Mouse (Mus musculus): Measurements from ENCODE around the gene Nolc1. TPM values are rescaled to one million over a fixed set of nuclear protein-coding genes. Genes with fewer than 3 reads are reported as not detected.
"Not testable (repeated sequence)": the region's sequence is repeated elsewhere in the genome, so short reads cannot be mapped to it uniquely, and the experiment has no call there.

Gene Nolc1
- polyA plus RNA-seq, 1 experiment from 2014 or later, result 90.2 TPM

DNA sequence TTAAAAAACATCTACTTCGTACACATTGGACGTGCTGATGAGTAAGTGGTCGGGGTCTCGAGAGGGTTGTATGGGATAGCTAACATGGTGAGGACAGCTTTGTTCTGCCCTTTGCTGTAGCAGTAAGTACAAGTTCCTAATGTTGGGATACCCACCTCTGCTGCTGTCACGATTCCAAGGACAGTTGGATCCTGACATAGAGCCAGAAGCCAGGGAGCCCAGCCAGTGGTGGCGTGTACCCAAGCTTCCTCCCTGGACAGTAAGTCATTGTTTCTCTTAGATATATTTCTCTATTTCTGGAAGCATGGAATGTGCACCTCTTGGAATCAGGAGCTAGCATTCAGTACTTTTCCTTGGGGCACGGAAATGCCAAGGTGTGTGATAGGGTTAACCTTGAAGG lies 12.2 kb downstream of the Nolc1 start:
- no peak for DNase-seq (ENCODE audit: low spot score)

DNA sequence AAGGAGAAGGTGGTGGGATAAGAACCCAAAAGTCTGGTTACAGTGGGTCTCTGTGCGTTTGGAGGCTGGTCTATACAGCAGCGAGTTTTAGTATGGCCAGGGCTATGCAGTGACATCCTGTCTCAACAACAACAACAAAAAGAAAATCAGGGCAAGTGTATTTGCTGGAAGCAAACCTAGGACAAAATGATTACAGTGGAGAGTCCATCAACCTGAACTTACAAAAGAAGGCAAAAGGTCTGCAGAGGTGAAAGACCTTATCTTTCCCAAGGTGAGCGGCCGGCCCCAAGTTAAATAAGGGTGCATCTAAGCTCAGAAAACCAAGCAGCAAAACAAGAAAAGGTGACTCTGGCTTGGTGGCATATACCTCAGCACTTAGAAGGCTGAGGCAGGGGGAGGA lies 16.0 kb downstream of the Nolc1 start:
- no peak for DNase-seq (ENCODE audit: low spot score)

DNA sequence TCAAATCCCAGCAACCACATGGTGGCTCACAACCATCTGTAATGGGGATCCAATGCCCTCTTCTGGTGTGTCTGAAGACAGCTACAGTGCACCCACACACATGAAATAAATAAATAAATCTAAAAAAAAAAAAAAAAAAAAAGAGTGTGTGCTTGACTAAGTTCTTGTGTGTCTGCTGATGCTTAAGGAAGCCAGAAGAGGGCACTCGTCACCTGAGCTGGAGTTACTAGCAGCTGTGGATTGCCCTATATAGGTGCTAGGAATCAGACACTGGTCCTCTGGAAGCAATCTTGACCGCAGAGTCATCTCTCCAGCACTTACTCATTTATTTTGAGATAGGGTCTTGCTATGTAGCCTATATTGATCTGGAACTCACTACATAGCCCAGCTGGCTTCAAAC lies 18.5 kb downstream of the Nolc1 start:
- no peak for DNase-seq (ENCODE audit: low spot score)

DNA sequence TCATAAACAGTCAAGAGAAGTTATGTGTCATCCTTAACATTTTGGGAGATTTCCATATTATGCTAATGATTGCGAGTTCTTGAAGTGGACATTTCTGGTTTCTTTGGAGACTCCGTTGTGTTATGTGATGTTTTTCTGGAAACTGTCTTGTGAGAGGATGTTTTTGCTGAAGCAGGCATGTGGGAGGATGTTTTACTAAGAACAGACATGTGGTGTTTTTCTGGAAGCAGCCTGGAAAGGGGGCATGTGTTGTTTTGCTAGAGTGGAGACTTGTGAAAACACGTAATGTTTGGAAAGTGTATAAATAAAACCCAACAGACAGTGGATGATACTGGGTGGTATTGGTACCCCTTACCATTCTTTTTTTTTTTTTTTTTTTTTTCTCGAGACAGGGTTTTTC lies 19.6 kb downstream of the Nolc1 start:
- no peak for DNase-seq (ENCODE audit: low spot score)

DNA sequence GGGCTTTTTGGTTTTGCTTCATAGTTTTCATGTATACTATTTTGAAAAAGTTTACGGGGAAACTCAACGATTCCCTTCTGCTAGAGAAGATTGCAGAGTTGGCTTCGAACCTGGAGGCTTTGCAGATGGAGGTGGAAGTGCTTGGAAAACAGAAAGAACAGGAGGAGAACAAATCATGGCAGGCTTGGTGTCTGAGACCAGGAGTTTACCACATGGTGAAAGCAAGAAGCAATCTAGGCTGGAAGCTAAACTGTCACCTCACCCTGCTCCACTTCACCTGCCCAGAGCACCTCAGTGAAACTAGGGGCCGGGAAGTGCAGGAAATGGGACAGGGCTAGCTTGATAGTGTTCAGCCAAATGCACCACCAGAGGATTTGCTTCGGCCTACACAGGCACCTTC lies 20.7 kb downstream of the Nolc1 start:
- DNase-seq (ENCODE audit: low spot score), result no peak

DNA sequence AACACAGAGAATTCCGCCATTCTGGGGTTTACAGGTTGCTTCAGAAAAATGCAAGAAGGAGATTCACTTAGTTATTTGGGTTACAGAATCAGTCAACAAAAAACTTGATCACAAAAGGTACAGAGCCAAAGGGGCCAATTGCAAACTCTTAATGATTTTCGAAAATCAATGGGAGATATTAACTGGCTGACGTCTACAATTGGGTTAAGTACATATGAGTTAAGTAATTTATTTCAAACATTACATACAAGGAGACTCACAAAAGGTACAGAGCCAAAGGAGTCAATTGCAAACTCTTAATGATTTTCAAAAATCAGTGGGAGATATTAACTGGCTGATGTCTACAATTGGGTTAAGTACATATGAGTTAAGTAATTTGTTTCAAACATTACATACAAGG lies 23.9 kb downstream of the Nolc1 start:
- DNase-seq (ENCODE audit: low spot score), result no peak

DNA sequence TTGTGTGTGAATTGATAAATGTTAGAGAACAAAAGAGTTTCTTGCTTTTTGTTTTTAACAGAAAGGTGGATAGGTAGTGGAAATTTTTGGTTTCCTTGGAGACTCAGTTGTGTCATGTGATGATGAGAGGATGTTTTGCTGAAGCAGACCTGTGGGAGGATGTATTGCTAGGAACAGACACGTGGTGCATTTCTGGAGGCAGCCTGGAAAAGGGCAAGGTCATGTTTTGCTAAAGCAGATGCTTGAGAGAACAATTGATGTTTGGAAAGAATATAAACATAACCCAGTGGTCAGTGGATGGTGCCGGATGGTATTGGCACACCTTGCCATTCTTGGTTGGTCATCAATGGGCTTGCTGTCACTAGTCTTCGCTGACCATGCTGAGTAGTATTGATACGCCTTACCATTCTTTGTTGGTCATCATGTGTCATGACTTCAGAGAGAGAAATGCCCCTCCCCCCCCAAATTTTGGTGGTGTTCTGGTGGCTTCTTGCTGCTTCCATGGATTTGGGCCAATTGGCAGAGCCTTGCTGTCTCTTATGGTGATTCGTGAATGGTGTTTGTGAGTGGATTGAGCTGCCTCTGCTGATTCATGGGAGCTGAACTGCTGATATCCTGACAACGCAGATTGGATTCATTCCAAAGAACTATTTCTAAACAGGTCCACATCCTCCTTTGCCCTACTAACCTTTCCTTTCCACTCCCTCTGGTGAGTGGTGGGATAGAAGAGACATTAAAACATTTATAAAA lies 27.9 kb downstream of the Nolc1 start:
- no peak for DNase-seq (ENCODE audit: low spot score)

DNA sequence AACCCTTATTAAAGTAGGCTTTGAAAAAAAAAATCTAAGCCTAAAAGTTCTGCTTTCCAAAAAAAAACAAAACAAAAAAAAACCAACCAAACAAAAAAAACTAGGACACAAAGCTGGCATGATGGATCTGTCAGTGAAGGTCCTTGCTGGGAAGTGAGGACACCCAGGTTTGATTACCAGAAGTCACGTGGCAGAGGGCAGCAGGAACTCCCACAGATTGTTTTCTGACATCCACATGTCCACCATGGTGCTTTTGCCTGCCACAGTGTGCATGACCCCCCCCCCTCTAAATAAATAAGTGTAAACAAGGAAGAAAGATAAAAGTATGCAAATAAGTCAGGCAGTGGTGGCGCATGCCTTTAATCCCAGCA lies 28.5 kb downstream of the Nolc1 start:
- no peak for DNase-seq (ENCODE audit: low spot score)

DNA sequence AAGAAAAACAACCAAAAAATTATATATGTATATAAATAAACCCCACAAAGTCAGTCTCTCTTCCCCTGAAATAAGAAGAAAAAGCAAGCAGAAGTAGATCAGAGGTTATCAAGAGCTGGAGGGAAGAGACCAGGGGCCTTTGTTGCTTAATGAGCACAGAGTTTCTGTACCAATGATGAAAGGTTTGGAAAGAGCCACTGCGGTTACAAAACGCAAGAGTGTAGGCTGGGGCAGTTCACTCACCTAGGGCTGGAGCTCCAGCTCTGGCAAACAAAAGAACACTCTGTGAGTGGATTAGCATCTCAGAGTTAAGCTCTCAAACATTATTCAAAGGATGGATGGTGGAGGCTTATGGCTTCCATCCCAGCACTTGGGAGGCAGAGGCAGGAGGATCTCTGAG lies 34.6 kb downstream of the Nolc1 start:
- no peak for DNase-seq (ENCODE audit: low spot score)

DNA sequence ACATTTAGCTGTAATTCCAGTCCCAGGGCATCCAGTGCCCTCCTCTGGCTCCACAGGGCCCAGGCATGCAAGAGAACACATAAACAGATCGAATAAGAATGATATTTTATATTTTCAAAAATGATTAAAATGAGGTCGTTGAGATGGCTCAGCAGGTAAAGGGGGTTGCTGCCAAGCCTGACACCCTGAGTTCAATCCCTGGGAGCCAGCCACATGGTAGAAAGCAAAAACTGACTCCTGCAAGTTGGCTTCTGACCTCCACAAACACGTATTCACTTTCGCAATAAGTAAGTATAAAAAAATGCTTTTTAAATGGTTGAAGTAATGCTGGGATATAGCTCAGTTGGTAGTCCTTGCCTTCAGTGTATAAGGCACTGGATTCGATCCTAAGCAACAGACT lies 35.1 kb downstream of the Nolc1 start:
- DNase-seq (ENCODE audit: low spot score), result no peak

DNA sequence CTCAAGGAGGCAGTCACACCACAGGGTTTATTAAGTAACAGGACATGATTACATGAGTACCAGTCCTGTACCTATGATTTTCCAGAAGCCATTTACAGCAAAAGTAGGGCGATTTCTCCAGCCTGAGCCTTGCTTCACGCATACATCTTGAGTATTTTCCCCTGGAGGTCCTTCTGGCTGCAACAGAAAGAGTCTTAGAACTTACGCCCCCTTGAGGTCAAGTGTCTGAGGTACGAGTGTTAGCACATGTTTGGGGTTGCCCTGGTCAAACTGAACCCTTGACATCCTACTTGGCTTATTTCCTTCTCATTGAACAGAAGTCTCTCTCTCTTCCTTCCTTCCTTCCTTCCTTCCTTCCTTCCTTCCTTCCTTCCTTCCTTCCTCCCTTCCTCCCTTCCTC lies 39.0 kb downstream of the Nolc1 start:
- DNase-seq (ENCODE audit: low spot score), result no peak

DNA sequence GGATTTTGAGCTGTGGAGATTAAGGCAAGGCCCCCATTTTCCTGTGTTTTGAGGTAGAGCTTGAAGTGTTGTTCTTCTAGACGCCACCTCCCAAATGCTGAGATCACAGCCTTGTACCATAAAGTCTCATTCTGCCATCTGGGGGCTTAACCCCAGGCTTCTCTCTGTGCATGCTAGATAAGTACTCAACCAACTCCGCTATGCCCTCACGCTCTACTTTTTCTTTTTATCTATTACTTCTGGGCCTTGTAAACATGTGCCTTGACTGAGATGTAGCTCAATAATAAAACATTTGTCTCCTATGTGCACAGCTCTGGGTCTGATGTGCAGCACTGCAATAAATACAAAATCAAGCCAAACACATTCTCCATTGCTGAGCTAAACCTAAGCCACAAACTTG lies 43.8 kb downstream of the Nolc1 start:
- no peak for DNase-seq (ENCODE audit: low spot score)

DNA sequence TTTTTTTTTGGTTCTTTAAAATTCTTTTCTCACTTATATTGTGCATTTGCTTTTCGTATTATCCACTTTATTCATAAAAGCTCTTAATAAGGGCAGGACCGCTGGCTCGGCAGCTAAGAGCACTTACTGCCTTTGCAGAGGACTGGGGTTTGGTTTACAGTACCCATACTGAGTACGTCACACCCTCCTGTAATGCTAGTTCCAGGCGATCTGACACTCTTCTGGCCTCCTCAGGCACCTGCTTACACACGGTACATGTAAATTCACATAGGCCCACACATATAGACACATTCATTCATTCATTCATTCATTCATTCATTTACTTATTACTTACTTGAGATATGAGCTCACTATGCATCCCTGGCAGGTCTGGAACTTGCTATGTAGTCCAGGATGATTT lies 45.2 kb downstream of the Nolc1 start:
- DNase-seq (ENCODE audit: low spot score), result no peak

DNA sequence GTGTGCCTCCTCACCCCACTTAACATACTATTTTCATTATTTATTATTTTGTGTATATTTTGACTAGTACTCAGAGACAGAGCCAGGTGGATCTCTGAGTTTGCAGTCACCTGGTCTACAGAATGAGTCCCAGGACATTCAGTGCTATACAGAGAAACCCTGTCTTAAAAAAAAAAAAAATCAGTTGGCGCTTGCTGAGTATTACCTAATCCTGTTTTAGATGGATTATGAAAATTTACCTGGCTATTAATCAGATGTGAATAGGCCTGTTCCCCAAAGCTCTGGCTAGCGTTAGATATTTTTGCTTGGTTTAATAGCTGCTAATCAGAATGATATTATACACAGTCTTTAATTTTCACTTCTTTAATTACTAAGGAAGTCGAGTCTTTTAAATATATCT lies 48.2 kb downstream of the Nolc1 start:
- DNase-seq (ENCODE audit: low spot score), result no peak

DNA sequence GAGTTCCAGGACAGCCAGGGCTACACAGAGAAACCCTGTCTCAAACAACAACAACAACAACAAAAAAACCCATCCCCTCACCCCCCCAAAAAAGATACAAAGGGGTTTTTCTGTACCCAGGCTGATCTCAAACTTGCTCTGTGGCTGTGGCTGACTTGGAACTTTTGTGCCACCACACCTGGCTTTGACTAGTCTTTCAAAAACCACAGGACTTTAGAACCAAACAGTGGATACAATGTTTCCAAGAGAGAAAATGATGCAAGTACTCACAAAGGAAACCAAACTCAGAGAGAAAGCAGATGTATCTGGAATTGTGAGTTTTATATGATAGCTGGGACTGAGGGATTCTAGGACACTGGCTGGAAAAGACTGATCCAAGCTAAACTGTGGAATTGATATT lies 49.0 kb downstream of the Nolc1 start:
- no peak for DNase-seq (ENCODE audit: low spot score)

DNA sequence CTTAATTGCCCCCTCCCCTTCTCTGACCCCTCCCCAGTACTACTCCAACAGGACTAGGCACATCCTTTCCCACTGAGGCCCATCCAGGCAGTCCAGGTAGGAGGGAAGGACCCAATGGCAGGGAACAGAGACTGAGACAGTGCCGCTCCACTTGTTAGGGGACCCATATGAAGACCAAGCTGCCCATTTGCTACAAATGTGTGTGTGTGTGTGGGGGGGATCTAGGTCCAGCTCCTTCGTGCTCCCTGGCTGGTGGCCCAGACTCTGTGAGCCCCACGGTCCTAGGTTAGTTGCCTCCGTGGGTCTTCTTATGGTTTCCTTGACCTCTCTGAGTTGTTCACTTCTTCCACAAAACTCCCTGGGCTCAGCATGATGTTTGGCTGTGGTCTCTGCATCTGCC lies 50.6 kb downstream of the Nolc1 start:
- DNase-seq (ENCODE audit: low spot score), result no peak

DNA sequence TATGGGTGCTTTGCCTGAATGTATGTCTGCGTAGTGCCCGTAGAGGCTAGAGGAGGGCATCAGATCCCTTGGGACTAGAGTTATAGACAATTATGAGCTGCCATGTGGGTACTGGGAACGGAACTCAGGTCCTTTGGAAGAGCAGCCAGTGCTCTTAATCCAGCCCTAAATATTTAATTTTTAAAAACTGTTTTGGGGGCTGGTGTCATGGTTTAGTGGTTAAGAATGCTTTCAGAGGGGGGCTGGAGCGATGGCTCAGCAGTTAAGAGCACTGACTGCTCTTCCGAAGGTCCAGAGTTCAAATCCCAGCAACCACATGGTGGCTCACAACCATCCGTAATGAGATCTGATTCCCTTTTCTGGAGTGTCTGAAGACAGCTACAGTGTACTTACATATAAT lies 54.1 kb downstream of the Nolc1 start:
- DNase-seq (ENCODE audit: low spot score), result not testable (repeated sequence)

DNA sequence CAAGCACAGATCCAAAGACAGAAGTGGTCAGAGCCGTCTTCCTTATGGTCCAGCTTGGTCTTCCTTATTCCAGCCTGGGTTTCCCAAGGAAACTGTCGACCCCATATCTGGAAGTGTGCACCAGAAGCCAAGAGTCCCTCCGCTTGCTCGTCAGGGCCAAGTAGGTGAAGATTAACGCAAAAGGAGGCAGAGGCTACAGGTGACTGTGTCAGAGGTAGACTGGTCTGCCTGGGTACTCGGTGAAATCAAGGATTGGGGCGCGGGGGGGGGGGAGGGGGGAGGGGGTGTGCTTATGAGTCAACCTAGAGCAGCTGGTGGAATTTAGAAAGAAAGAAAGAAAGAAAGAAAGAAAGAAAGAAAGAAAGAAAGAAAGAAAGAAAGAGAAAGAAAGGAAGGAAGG lies 55.6 kb downstream of the Nolc1 start:
- DNase-seq (ENCODE audit: low spot score), result no peak

DNA sequence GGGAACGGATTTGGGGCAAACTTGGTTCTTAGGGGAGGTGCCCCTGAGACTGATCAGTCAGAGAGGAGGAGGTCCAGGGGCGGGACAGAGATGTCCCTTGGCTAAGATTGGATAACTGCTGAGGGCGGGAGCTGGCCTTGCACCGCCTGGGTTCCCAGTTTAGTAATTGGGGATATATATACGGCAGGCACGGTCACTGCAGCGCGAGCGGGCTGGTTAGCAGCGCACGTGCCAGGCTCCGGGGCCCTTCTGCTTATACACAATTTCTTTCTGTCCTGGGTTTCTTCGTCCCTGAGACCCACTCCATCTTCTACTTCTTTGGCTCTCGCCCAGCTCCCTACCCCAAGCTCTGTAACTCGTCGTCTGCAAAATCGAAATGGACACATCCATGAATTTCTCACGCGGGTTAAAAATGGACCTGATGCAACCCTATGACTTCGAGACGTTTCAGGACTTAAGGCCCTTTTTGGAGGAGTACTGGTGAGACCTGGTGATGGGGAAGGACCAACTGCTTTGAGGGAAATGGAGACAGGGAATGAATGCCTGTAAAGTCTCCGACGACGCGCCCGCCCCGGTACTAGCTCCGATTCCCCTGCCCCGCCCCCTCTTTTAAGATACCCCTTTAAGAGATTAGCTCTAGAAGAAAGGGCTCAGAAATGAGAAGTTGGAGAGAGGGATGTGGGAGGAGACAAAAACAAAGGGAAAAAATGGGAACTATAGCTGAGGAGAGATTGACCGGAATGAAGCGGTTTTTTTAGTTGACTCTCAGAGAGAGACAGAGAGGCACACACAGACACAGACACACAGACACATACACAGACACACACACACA lies 56.2 kb downstream of the Nolc1 start, which contains the start of gene Elovl3:
Gene Elovl3, plus strand, starts transcription at position 204 of the 832 bp plus-strand sequence.
- no peak for DNase-seq (ENCODE audit: low spot score)

DNA sequence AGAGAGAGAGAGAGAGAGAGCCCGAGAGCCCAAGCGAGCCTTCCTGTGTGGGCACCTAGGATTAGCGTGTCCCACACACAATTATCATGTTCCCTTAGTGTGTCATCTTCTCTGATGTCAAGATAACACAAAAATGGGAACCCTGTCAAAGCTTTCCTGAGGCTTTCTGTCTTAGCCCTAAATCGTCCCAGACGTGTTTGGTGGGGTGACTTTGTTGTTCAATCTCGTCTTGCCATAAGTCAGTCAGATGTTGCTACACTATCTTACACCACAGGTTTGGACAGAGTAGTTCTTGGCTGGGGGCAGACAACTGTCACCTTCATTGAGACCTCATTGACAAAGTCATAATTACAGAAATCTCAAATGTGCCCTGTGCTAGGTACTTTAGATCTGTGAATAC lies 56.9 kb downstream of the Nolc1 start:
- no peak for DNase-seq (ENCODE audit: low spot score)

All from thymus, postnatal 0 days (tissue).